Mouse (Mus musculus): ENCODE measurements around the gene Aloxe3. TPM values are rescaled to one million over a fixed set of nuclear protein-coding genes. Genes with fewer than 3 reads are reported as not detected.

Gene Aloxe3
- polyA plus RNA-seq, 1 experiment from 2014 or later: 0.31 TPM

GRCm38 (mm10) chr11:69197194-69197593 lies 71.5 kb downstream of the Aloxe3 start:
- peaks cover 22% of the 10 kb centered on the region for H3K27me3 ChIP-seq (ENCODE audit: control insufficient read depth, insufficient read depth, low read depth, low read length)
- H3K9me3 ChIP-seq (ENCODE audit: control insufficient read depth, low read length): no peaks in the 10 kb centered on the region
- 0% methylated on average over 14 of the region's 14 CpGs for WGBS
- no peak overlapping the region for H3K9ac ChIP-seq (ENCODE audit: low read length)
- no peaks in the 10 kb centered on the region for H3K36me3 ChIP-seq (ENCODE audit: control insufficient read depth, insufficient read depth, low read length)
- peaks cover 7% of the 10 kb centered on the region for H3K4me1 ChIP-seq (replicated peaks; ENCODE audit: control insufficient read depth, insufficient read depth, low read length)
- H3K27ac ChIP-seq (ENCODE audit: low read length): no peak overlapping the region
- H3K4me2 ChIP-seq (ENCODE audit: low read depth, low read length): peak overlapping the region; percentile 49
- peak overlapping the region; percentile 34 for H3K4me3 ChIP-seq (ENCODE audit: low read length)
- ATAC-seq (ENCODE audit: low read depth): no peak; the same call in 1 of the 2 replicates

- peaks cover 7% of the 10 kb centered on the region for H3K4me1 ChIP-seq (replicated peaks; ENCODE audit: control insufficient read depth, insufficient read depth, low read length)
- peak within 1 kb of the TSS; percentile 34 for H3K4me3 ChIP-seq (ENCODE audit: low read length)
- no peak within 1 kb of the TSS for H3K27ac ChIP-seq (ENCODE audit: low read length)
- no peaks in the 10 kb centered on the region for H3K9me3 ChIP-seq (ENCODE audit: control insufficient read depth, low read length)
- H3K27me3 ChIP-seq (ENCODE audit: control insufficient read depth, insufficient read depth, low read depth, low read length): peaks cover 22% of the 10 kb centered on the region
- ATAC-seq (ENCODE audit: low read depth): no peak
- H3K9ac ChIP-seq (ENCODE audit: low read length): no peak within 1 kb of the TSS
- H3K4me2 ChIP-seq (ENCODE audit: low read depth, low read length): peak within 1 kb of the TSS; percentile 49
- H3K36me3 ChIP-seq (ENCODE audit: control insufficient read depth, insufficient read depth, low read length): no peaks in the 10 kb centered on the region
- 36% methylated on average over 6 of the region's 6 CpGs for WGBS
These were observed 72.0 kb downstream of the Aloxe3 start, which contains the start of gene Alox8 for GRCm38 (mm10) chr11:69197743-69198142. TSS of gene Alox8 (minus strand) at chr11:69197843.

Other genes with a start within 250 kb of the Aloxe3 start
- gene Rnf222, start 237.3 kb upstream of the Aloxe3 start, polyA plus RNA-seq (2015; fragmentation: Nextera tagmentation; extraction: Ambion mirVana): 0.06 and 0.13 TPM in 2 replicates
- gene Rpl26, start 224.3 kb upstream of the Aloxe3 start, polyA plus RNA-seq (2015; fragmentation: Nextera tagmentation; extraction: Ambion mirVana): 880 and 951 TPM in 2 replicates
- gene Odf4, start 198.8 kb upstream of the Aloxe3 start, polyA plus RNA-seq (2015; fragmentation: Nextera tagmentation; extraction: Ambion mirVana): not detected in 2 replicates
- gene Arhgef15, start 168.4 kb upstream of the Aloxe3 start, polyA plus RNA-seq (2015; fragmentation: Nextera tagmentation; extraction: Ambion mirVana): 28.3 and 28.9 TPM in 2 replicates
- 2.9 and 3.3 TPM in 2 replicates for gene Slc25a35, start 157.8 kb upstream of the Aloxe3 start, polyA plus RNA-seq (2015; fragmentation: Nextera tagmentation; extraction: Ambion mirVana)
- 36.7 and 40.3 TPM in 2 replicates for gene Rangrf, start 150.7 kb upstream of the Aloxe3 start, polyA plus RNA-seq (2015; fragmentation: Nextera tagmentation; extraction: Ambion mirVana)
- gene Pfas, start 117.4 kb upstream of the Aloxe3 start, polyA plus RNA-seq (2015; fragmentation: Nextera tagmentation; extraction: Ambion mirVana): 26.2 and 27.0 TPM in 2 replicates
- gene Ctc1, start 110.0 kb upstream of the Aloxe3 start, polyA plus RNA-seq (2015; fragmentation: Nextera tagmentation; extraction: Ambion mirVana): 47.6 and 53.3 TPM in 2 replicates
- 183 and 189 TPM in 2 replicates for gene Aurkb, start 80.2 kb upstream of the Aloxe3 start, polyA plus RNA-seq (2015; fragmentation: Nextera tagmentation; extraction: Ambion mirVana)
- gene Borcs6, start 66.2 kb upstream of the Aloxe3 start, polyA plus RNA-seq (2015; fragmentation: Nextera tagmentation; extraction: Ambion mirVana): 7.2 and 8.6 TPM in 2 replicates
- gene Tmem107, start 55.1 kb upstream of the Aloxe3 start, polyA plus RNA-seq (2015; fragmentation: Nextera tagmentation; extraction: Ambion mirVana): 101 and 104 TPM in 2 replicates
- gene Vamp2, start 37.4 kb upstream of the Aloxe3 start, polyA plus RNA-seq (2015; fragmentation: Nextera tagmentation; extraction: Ambion mirVana): 80.6 and 85.2 TPM in 2 replicates
- gene Per1, start 30.7 kb upstream of the Aloxe3 start, polyA plus RNA-seq (2015; fragmentation: Nextera tagmentation; extraction: Ambion mirVana): 31.1 and 32.4 TPM in 2 replicates
- gene Hes7, start 5.5 kb upstream of the Aloxe3 start, polyA plus RNA-seq (2015; fragmentation: Nextera tagmentation; extraction: Ambion mirVana): 0.38 and 0.43 TPM in 2 replicates
- 0.36 and 0.44 TPM in 2 replicates for gene 9130213A22Rik, start 3.3 kb upstream of the Aloxe3 start, polyA plus RNA-seq (2015; fragmentation: Nextera tagmentation; extraction: Ambion mirVana)
- 0.33 TPM in 1 of 2 replicates, not detected in the other for gene Alox12b, start 31.1 kb downstream of the Aloxe3 start, polyA plus RNA-seq (2015; fragmentation: Nextera tagmentation; extraction: Ambion mirVana)
- gene Alox8, start 71.9 kb downstream of the Aloxe3 start, polyA plus RNA-seq (2015; fragmentation: Nextera tagmentation; extraction: Ambion mirVana): 0.43 and 0.44 TPM in 2 replicates
- 0.10 TPM in 2 replicates for gene Gucy2e, start 111.1 kb downstream of the Aloxe3 start, polyA plus RNA-seq (2015; fragmentation: Nextera tagmentation; extraction: Ambion mirVana)
- gene Cntrob, start 197.9 kb downstream of the Aloxe3 start, polyA plus RNA-seq (2015; fragmentation: Nextera tagmentation; extraction: Ambion mirVana): 26.3 and 28.7 TPM in 2 replicates
- 159 and 168 TPM in 2 replicates for gene Trappc1, start 198.1 kb downstream of the Aloxe3 start, polyA plus RNA-seq (2015; fragmentation: Nextera tagmentation; extraction: Ambion mirVana)
- 0.62 and 1.6 TPM in 2 replicates for gene Kcnab3, start 200.4 kb downstream of the Aloxe3 start, polyA plus RNA-seq (2015; fragmentation: Nextera tagmentation; extraction: Ambion mirVana)
- 11.0 and 12.6 TPM in 2 replicates for gene Rnf227, start 214.6 kb downstream of the Aloxe3 start, polyA plus RNA-seq (2015; fragmentation: Nextera tagmentation; extraction: Ambion mirVana)
- gene Chd3, start 243.5 kb downstream of the Aloxe3 start, polyA plus RNA-seq (2015; fragmentation: Nextera tagmentation; extraction: Ambion mirVana): 56.9 and 60.3 TPM in 2 replicates